Mouse (Mus musculus): ENCODE data around the gene Myo15. TPM values are rescaled to one million over a fixed set of nuclear protein-coding genes. Genes with fewer than 3 reads are reported as not detected.
"Not testable (repeated sequence)": the region's sequence is repeated elsewhere in the genome, so short reads cannot be mapped to it uniquely, and the experiment has no call there.

Gene Myo15
- polyA plus RNA-seq, 1 experiment from 2014 or later = 0.04 TPM

- Histone ChIP-seq H3K4me3 (peak overlapping the region; percentile 89), H3K4me1 (peaks cover 52% of the 10 kb centered on the region), H3K27me3 (ENCODE audit: low read depth, poor library complexity, severe bottlenecking) (no peaks in the 10 kb centered on the region), H3K27ac (replicated peaks) (peak overlapping the region; percentile 96), H3K9me3 (replicated peaks) (no peaks in the 10 kb centered on the region), H3K36me3 (peaks cover 38% of the 10 kb centered on the region)
- WGBS = under 1% methylated on average over 93 of the region's 93 CpGs
- peak; percentile 53 for DNase-seq (ENCODE audit: low spot score)
Measured at GRCm38 (mm10) chr11:60538371-60539281, 69.5 kb downstream of the Myo15 start.

- DNase-seq (ENCODE audit: low spot score) = no peak
- H3K4me1 ChIP-seq = peaks cover 54% of the 10 kb centered on the region
- H3K27ac ChIP-seq (replicated peaks) = peak overlapping the region; percentile 96
- H3K4me3 ChIP-seq = peak overlapping the region; percentile 89
- WGBS = 3% methylated on average over 2 of the region's 2 CpGs
- peaks cover 45% of the 10 kb centered on the region for H3K36me3 ChIP-seq
- no peaks in the 10 kb centered on the region for H3K9me3 ChIP-seq (replicated peaks)
- no peaks in the 10 kb centered on the region for H3K27me3 ChIP-seq (ENCODE audit: low read depth, poor library complexity, severe bottlenecking)
Measured at GRCm38 (mm10) chr11:60539540-60539939, 70.4 kb downstream of the Myo15 start.

- Histone ChIP-seq H3K4me3 (peak overlapping the region; percentile 89), H3K27ac (replicated peaks) (no peak overlapping the region), H3K27me3 (ENCODE audit: low read depth, poor library complexity, severe bottlenecking) (no peaks in the 10 kb centered on the region), H3K4me1 (peaks cover 56% of the 10 kb centered on the region), H3K36me3 (peaks cover 47% of the 10 kb centered on the region), H3K9me3 (replicated peaks) (no peaks in the 10 kb centered on the region)
- WGBS = 26% methylated on average over 4 of the region's 4 CpGs
- DNase-seq (ENCODE audit: low spot score) = no peak
Measured at GRCm38 (mm10) chr11:60540002-60540610, 71.0 kb downstream of the Myo15 start.

GRCm38 (mm10) chr11:60540761-60541160 is 71.6 kb downstream of the Myo15 start:
- Histone ChIP-seq H3K9me3 (replicated peaks) (no peaks in the 10 kb centered on the region), H3K27ac (replicated peaks) (no peak overlapping the region), H3K4me1 (peaks cover 51% of the 10 kb centered on the region), H3K36me3 (peaks cover 54% of the 10 kb centered on the region), H3K4me3 (peak overlapping the region; percentile 89), H3K27me3 (ENCODE audit: low read depth, poor library complexity, severe bottlenecking) (no peaks in the 10 kb centered on the region)
- DNase-seq (ENCODE audit: low spot score) = no peak
- 70% methylated on average over 2 of the region's 2 CpGs for whole genome bisulfite sequencing

GRCm38 (mm10) chr11:60541831-60542230 is 72.7 kb downstream of the Myo15 start:
- Histone ChIP-seq H3K4me1 (peaks cover 42% of the 10 kb centered on the region), H3K27ac (replicated peaks) (no peak overlapping the region), H3K36me3 (peaks cover 64% of the 10 kb centered on the region), H3K9me3 (replicated peaks) (no peaks in the 10 kb centered on the region), H3K4me3 (no peak overlapping the region), H3K27me3 (ENCODE audit: low read depth, poor library complexity, severe bottlenecking) (no peaks in the 10 kb centered on the region)
- 94% methylated on average over 6 of the region's 6 CpGs for WGBS
- no peak for DNase-seq (ENCODE audit: low spot score)

GRCm38 (mm10) chr11:60543211-60543610 is 74.1 kb downstream of the Myo15 start:
- 95% methylated on average over 5 of the region's 5 CpGs for WGBS
- H3K4me3 ChIP-seq; H3K27ac ChIP-seq (replicated peaks); H3K27me3 ChIP-seq (ENCODE audit: low read depth, poor library complexity, severe bottlenecking); DNase-seq (ENCODE audit: low spot score); H3K9me3 ChIP-seq (replicated peaks): not testable (repeated sequence)
- Histone ChIP-seq H3K36me3 (peaks cover 78% of the 10 kb centered on the region), H3K4me1 (peaks cover 42% of the 10 kb centered on the region)

GRCm38 (mm10) chr11:60545433-60545832 is 76.3 kb downstream of the Myo15 start:
- 90% methylated on average over 4 of the region's 4 CpGs for WGBS
- DNase-seq (ENCODE audit: low spot score) = no peak

GRCm38 (mm10) chr11:60548112-60548511 is 79.0 kb downstream of the Myo15 start:
- Histone ChIP-seq H3K36me3 (peaks cover 95% of the 10 kb centered on the region), H3K27ac (replicated peaks) (no peak overlapping the region), H3K27me3 (ENCODE audit: low read depth, poor library complexity, severe bottlenecking) (no peaks in the 10 kb centered on the region), H3K9me3 (replicated peaks) (no peaks in the 10 kb centered on the region), H3K4me3 (no peak overlapping the region), H3K4me1 (peaks cover 11% of the 10 kb centered on the region)
- 95% methylated on average over 3 of the region's 3 CpGs for whole genome bisulfite sequencing
- no peak for DNase-seq (ENCODE audit: low spot score)

More at GRCm38 (mm10) chr11:60545433-60545832, 76.3 kb downstream of the Myo15 start:
- Histone ChIP-seq H3K27me3 (ENCODE audit: low read depth, poor library complexity, severe bottlenecking) (no peaks in the 10 kb centered on the region), H3K4me3 (no peak overlapping the region), H3K9me3 (replicated peaks) (no peaks in the 10 kb centered on the region), H3K27ac (replicated peaks) (no peak overlapping the region), H3K4me1 (peaks cover 34% of the 10 kb centered on the region), H3K36me3 (peaks cover 92% of the 10 kb centered on the region)

GRCm38 (mm10) chr11:60553091-60553490 is 84.0 kb downstream of the Myo15 start:
- no peaks in the 10 kb centered on the region for H3K27me3 ChIP-seq (ENCODE audit: low read depth, poor library complexity, severe bottlenecking)
- no peak for DNase-seq (ENCODE audit: low spot score)
- H3K9me3 ChIP-seq (replicated peaks) = no peaks in the 10 kb centered on the region
- no peak overlapping the region for H3K27ac ChIP-seq (replicated peaks)
- H3K4me3 ChIP-seq = no peak overlapping the region
- peaks cover 100% of the 10 kb centered on the region for H3K36me3 ChIP-seq
- no peaks in the 10 kb centered on the region for H3K4me1 ChIP-seq

- DNase-seq (ENCODE audit: low spot score) = no peak
- 90% methylated on average over 3 of the region's 3 CpGs for WGBS
- peaks cover 67% of the 10 kb centered on the region for H3K36me3 ChIP-seq
- H3K27ac ChIP-seq (replicated peaks) = no peak overlapping the region
- H3K27me3 ChIP-seq (ENCODE audit: low read depth, poor library complexity, severe bottlenecking) = no peaks in the 10 kb centered on the region
- H3K4me1 ChIP-seq = no peaks in the 10 kb centered on the region
- H3K9me3 ChIP-seq (replicated peaks) = no peaks in the 10 kb centered on the region
- no peak overlapping the region for H3K4me3 ChIP-seq
Measured at GRCm38 (mm10) chr11:60557675-60558074, 88.5 kb downstream of the Myo15 start.

GRCm38 (mm10) chr11:60559342-60559741 is 90.2 kb downstream of the Myo15 start:
- H3K27me3 ChIP-seq (ENCODE audit: low read depth, poor library complexity, severe bottlenecking) = no peaks in the 10 kb centered on the region
- DNase-seq (ENCODE audit: low spot score) = peak; percentile 68
- no peaks in the 10 kb centered on the region for H3K4me1 ChIP-seq
- no peak overlapping the region for H3K4me3 ChIP-seq
- H3K36me3 ChIP-seq = peaks cover 51% of the 10 kb centered on the region
- WGBS = 16% methylated on average over 3 of the region's 3 CpGs
- H3K27ac ChIP-seq (replicated peaks) = no peak overlapping the region
- H3K9me3 ChIP-seq (replicated peaks) = no peaks in the 10 kb centered on the region

- not testable (repeated sequence) for H3K27me3 ChIP-seq (ENCODE audit: low read depth, poor library complexity, severe bottlenecking); H3K4me3 ChIP-seq; DNase-seq (ENCODE audit: low spot score); H3K27ac ChIP-seq (replicated peaks); H3K9me3 ChIP-seq (replicated peaks); H3K4me1 ChIP-seq; H3K36me3 ChIP-seq
- WGBS = 82% methylated on average over 12 of the region's 12 CpGs
Measured at GRCm38 (mm10) chr11:60574006-60574405, 104.9 kb downstream of the Myo15 start.

All from midbrain, embryonic 10.5 days (tissue).